Mouse (Mus musculus) CH12.LX (cell line): ENCODE measurements around the gene Gm20388. TPM values are rescaled to one million over a fixed set of nuclear protein-coding genes. Genes with fewer than 3 reads are reported as not detected.
A peak's percentile ranks its signal among the peaks of the same experiment; 100 is the strongest.
"Not testable (repeated sequence)": the region's sequence is repeated elsewhere in the genome, so short reads cannot be mapped to it uniquely, and the experiment has no call there.

Experiments used
- DNase-seq: peaks from one replicate; pipeline ENCODE4 v3.0.0-alpha.2; 2013; ENCODE audit errors: extremely low read depth
- H3K27ac ChIP-seq: 2 replicates; pipeline ENCODE4 v1.5.1; 2012; ENCODE audit warnings: low read depth, mild to moderate bottlenecking, control low read depth, moderate library complexity; ENCODE audit not compliant: insufficient read depth
- H3K27me3 ChIP-seq: replicated peaks from 2 replicates; pipeline ENCODE3; 2012; ENCODE audit warnings: inconsistent platforms
- H3K36me3 ChIP-seq, 2 experiments: replicated peaks in 1 of 2; 2 replicates each; pipeline versions ENCODE3 to v1.6.1; 2012; ENCODE audit warnings: inconsistent platforms in 1 of 2, low read length in 1 of 2, mild to moderate bottlenecking in 1 of 2, mixed read lengths in 1 of 2, moderate library complexity in 1 of 2; ENCODE audit not compliant: control insufficient read depth in 1 of 2, insufficient read depth in 1 of 2
- H3K4me1 ChIP-seq, 2 experiments: 2 replicates each; pipeline ENCODE4 v1.6.1; 2012; ENCODE audit warnings: inconsistent platforms in 1 of 2, moderate library complexity in 1 of 2; ENCODE audit not compliant: insufficient read depth in 2 of 2, control insufficient read depth in 1 of 2
- H3K4me2 ChIP-seq: 2 replicates; pipeline ENCODE4 v1.6.1; 2012; ENCODE audit warnings: low read depth, mild to moderate bottlenecking, control low read depth; ENCODE audit not compliant: poor library complexity, insufficient read depth, severe bottlenecking
- H3K4me3 ChIP-seq, 3 experiments: fragments of 150-350 bp in 1 of 3; sonication (generic) in 1 of 3; replicated peaks in 1 of 3; 2 replicates each; pipeline versions ENCODE3 to v1.5.1; 2011 to 2012; ENCODE audit warnings: low read depth in 2 of 3, low read length in 2 of 3, mild to moderate bottlenecking in 2 of 3, moderate library complexity in 2 of 3, control low read depth in 1 of 3, improper control_type of control experiment in 1 of 3, inconsistent platforms in 1 of 3, mixed read lengths in 1 of 3; ENCODE audit not compliant: poor library complexity in 1 of 3
- H3K79me2 ChIP-seq: replicated peaks from 2 replicates; pipeline ENCODE4 v1.6.1; 2012; ENCODE audit warnings: mild to moderate bottlenecking, moderate library complexity; ENCODE audit not compliant: control insufficient read depth, poor library complexity, insufficient read depth, severe bottlenecking; ENCODE audit errors: extremely low read depth
- H3K9ac ChIP-seq: 2 replicates; pipeline ENCODE4 v1.6.1; 2012; ENCODE audit warnings: low read depth, mild to moderate bottlenecking, control low read depth, moderate library complexity; ENCODE audit not compliant: insufficient read depth
- H3K9me3 ChIP-seq: replicated peaks from 2 replicates; pipeline ENCODE3; 2012; ENCODE audit warnings: low read length, inconsistent platforms, mixed read lengths
- BHLHE40 ChIP-seq: IDR thresholded peaks from 2 replicates; pipeline ENCODE4 v1.6.1; 2011; ENCODE audit warnings: mild to moderate bottlenecking, low read depth, low read length, improper control_type of control experiment
- CTCF ChIP-seq, 2 experiments: IDR thresholded peaks in 1 of 2; conservative IDR thresholded peaks in 1 of 2; 2 replicates each; pipeline ENCODE4 v1.5.1; 2011 to 2012; ENCODE audit warnings: low read depth in 2 of 2, low read length in 2 of 2, improper control_type of control experiment in 1 of 2, inconsistent platforms in 1 of 2, mild to moderate bottlenecking in 1 of 2, moderate library complexity in 1 of 2
- EP300 ChIP-seq: IDR thresholded peaks from 2 replicates; pipeline ENCODE4 v1.6.1; 2011; ENCODE audit warnings: low read length, improper control_type of control experiment
- ETS1 ChIP-seq: conservative IDR thresholded peaks from 2 replicates; pipeline ENCODE4 v1.6.1; 2012; ENCODE audit warnings: low read depth, mild to moderate bottlenecking, inconsistent platforms, low read length, improper control_type of control experiment, moderate library complexity
- GABPA ChIP-seq: IDR thresholded peaks from 2 replicates; pipeline ENCODE4 v1.6.1; 2012; ENCODE audit warnings: low read depth, low read length, improper control_type of control experiment, inconsistent platforms; ENCODE audit not compliant: insufficient replicate concordance
- HCFC1 ChIP-seq: IDR thresholded peaks from 2 replicates; pipeline ENCODE4 v1.6.1; 2012; ENCODE audit warnings: low read depth, mild to moderate bottlenecking, inconsistent platforms, low read length, improper control_type of control experiment
- IRF4 ChIP-seq: IDR thresholded peaks from 2 replicates; pipeline ENCODE4 v1.6.1; 2014; ENCODE audit warnings: low read depth, mild to moderate bottlenecking, inconsistent platforms, low read length, improper control_type of control experiment
- MAX ChIP-seq: IDR thresholded peaks from 2 replicates; pipeline ENCODE4 v1.6.1; 2011; ENCODE audit warnings: low read length, improper control_type of control experiment
- MAZ ChIP-seq: IDR thresholded peaks from 2 replicates; pipeline ENCODE4 v1.6.1; 2012; ENCODE audit warnings: low read depth, mild to moderate bottlenecking, inconsistent platforms, low read length, improper control_type of control experiment, moderate library complexity
- MEF2A ChIP-seq: IDR thresholded peaks from 2 replicates; pipeline ENCODE4 v1.6.1; 2014; ENCODE audit warnings: low read depth, mild to moderate bottlenecking, inconsistent platforms, low read length, improper control_type of control experiment, borderline replicate concordance
- NRF1 ChIP-seq: IDR thresholded peaks from 2 replicates; pipeline ENCODE4 v1.6.1; 2014; ENCODE audit warnings: low read depth, mild to moderate bottlenecking, inconsistent platforms, low read length, improper control_type of control experiment, moderate library complexity
- PAX5 ChIP-seq: IDR thresholded peaks from 2 replicates; pipeline ENCODE4 v1.6.1; 2012; ENCODE audit warnings: low read length, inconsistent platforms, mixed read lengths
- POLR2AphosphoS2 ChIP-seq: IDR thresholded peaks from 2 replicates; pipeline ENCODE4 v1.6.1; 2011; ENCODE audit warnings: low read depth, low read length, improper control_type of control experiment
- TBP ChIP-seq: conservative IDR thresholded peaks from 2 replicates; pipeline ENCODE4 v1.6.1; 2011; ENCODE audit warnings: low read depth, low read length, improper control_type of control experiment
- TCF12 ChIP-seq: IDR thresholded peaks from 2 replicates; pipeline ENCODE4 v1.6.1; 2014; ENCODE audit warnings: low read depth, mild to moderate bottlenecking, inconsistent platforms, low read length, improper control_type of control experiment
- USF2 ChIP-seq: conservative IDR thresholded peaks from 2 replicates; pipeline ENCODE4 v1.6.1; 2011; ENCODE audit warnings: low read depth, low read length, improper control_type of control experiment
- ZC3H11A ChIP-seq: IDR thresholded peaks from 2 replicates; pipeline ENCODE4 v1.6.1; 2012; ENCODE audit warnings: low read depth, mild to moderate bottlenecking, inconsistent platforms, low read length, improper control_type of control experiment
- dilution Hi-C: fragments of 300-500 bp; cut with MboI; formaldehyde crosslinking; loops from 2 replicates; pipeline ENCODE4 v1.14.3; 2020; ENCODE audit warnings: low sequenced_read_pairs; ENCODE audit not compliant: extremely low pct_unique_long_range_greater_than_20kb, extremely low pct_ligation_motif_present
- in situ Hi-C: fragments of 300-500 bp; cut with MboI; formaldehyde crosslinking; loops from 3 replicates; pipeline ENCODE4 v1.14.3; 2019; ENCODE audit warnings: low sequenced_read_pairs, low pct_ligation_motif_present, low pct_unique_long_range_greater_than_20kb, mixed read lengths
- polyA plus RNA-seq: library from polyadenylated mRNA; unstranded; fragments of >175 nt; gene quantifications from 2 replicates; pipeline ENCODE4 v1.2.1, GENCODE M21; 2012; ENCODE audit warnings: low read depth; ENCODE audit not compliant: insufficient read length
- total RNA-seq, 2 experiments: library from RNA; depleted of rRNA; stranded (reverse); fragments of 300-350 nt in 1 of 2; fragments of >200 nt in 1 of 2; gene quantifications; 2 replicates each; pipeline ENCODE4 v1.2.3; 2012 to 2014

The Gm20388 gene
- total and polyA plus RNA-seq, 3 experiments = 14.8 to 26.3 (median 22.2) TPM

DNA sequence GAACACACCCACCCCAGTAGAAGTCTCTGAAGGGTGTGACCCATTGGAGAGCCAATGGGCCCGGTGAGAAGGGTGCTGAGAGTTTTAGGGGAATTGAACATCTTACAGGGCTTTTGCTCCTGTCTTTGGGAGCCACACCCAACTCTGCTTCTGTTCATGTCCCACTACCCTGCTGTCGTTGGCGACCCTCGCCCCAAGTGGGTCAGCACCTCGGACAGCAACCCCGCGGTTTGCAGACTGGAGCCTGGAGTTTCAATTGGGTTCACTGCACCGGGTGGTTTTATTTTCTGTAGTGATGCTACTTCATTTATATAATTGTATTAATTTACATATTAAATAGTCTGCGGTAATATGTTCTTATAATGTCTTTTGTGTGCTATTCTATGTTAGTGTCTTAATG, 3503.6 kb downstream of the Gm20388 start:
- no peaks in the 10 kb centered on the region for H3K36me3 ChIP-seq
- no peak overlapping the region for H3K4me2 ChIP-seq
- peaks cover 24 to 52% of the 10 kb centered on the region in 2 experiments for H3K4me1 ChIP-seq
- no peak overlapping the region for H3K9ac ChIP-seq
- peaks cover 24% of the 10 kb centered on the region for H3K27me3 ChIP-seq
- no peak overlapping the region for H3K4me3 ChIP-seq
- dilution Hi-C loops (no loop called here), in situ Hi-C loops (no loop called here)
- no peaks in the 10 kb centered on the region for H3K79me2 ChIP-seq
- H3K27ac ChIP-seq = no peak overlapping the region
- no peak for DNase-seq
- TF ChIP-seq CTCF (conservative IDR thresholded peaks at IDR 0.05 in 1 of 2, IDR thresholded peaks at IDR 0.05 in 1 of 2; ENCODE audit: low read depth in 2 of 2, low read length in 2 of 2) (no peak), BHLHE40 (no peak), EP300 (no peak), MEF2A (no peak), USF2 (no peak), MAX (no peak), NRF1 (no peak), TCF12 (no peak), HCFC1 (no peak), GABPA (no peak), POLR2AphosphoS2 (no peak), ZC3H11A (no peak), PAX5 (no peak), ETS1 (no peak), MAZ (no peak), IRF4 (no peak)
- no peaks in the 10 kb centered on the region for H3K9me3 ChIP-seq

DNA sequence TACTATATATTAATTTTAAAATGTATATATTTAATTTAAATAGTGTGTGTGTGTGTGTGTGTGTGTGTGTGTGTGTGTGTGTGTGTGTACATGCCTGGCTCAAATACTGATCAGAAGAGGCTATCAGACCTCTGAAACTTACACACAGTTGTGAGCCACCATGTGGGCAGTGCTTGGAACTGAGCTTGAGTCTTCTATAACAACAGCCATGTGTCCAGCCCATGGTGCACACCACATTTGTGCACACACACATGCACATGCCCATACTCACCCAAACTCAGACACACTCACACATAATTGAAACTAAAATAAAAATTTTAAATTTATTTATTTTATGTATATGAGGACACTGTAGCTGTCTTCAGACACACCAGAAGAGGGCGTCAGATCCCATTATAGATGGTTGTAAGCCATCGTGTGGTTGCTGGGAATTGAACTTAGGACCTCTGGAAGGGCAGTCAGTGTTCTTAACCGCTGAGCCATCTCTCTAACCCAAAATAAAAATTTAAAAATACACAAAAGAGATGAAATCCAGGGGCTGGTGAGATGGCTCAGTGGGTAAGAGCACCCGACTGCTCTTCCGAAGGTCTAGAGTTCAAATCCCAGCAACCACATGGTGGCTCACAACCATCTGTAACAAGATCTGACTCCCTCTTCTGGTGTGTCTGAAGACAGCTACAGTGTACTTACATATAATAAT, 3504.5 kb downstream of the Gm20388 start:
- TF ChIP-seq TBP (peak; percentile 75), CTCF (conservative IDR thresholded peaks at IDR 0.05 in 1 of 2, IDR thresholded peaks at IDR 0.05 in 1 of 2; ENCODE audit: low read depth in 2 of 2, low read length in 2 of 2) (peak in 1 of 2 experiments; percentile 21; a peak in 1 of 4 replicates)
- H3K4me2 ChIP-seq, dilution Hi-C loops, H3K4me3 ChIP-seq, H3K9ac ChIP-seq, H3K27ac ChIP-seq, DNase-seq, H3K36me3 ChIP-seq, in situ Hi-C loops, H3K79me2 ChIP-seq, H3K9me3 ChIP-seq: not testable (repeated sequence)
- Histone ChIP-seq H3K4me1 (peaks cover 17 to 49% of the 10 kb centered on the region in 2 experiments), H3K27me3 (peaks cover 16% of the 10 kb centered on the region)
